Mouse (Mus musculus) lung, adult 2 months (tissue): ENCODE results near the gene Car3.

Experiments used
- CTCF ChIP-seq: fragments of 200-500 bp; IDR thresholded peaks from 2 replicates; pipeline ENCODE4 v1.5.1; 2011; ENCODE audit warnings: mild to moderate bottlenecking, low read length, control low read depth; ENCODE audit not compliant: insufficient read depth
- POLR2A ChIP-seq: fragments of 200-500 bp; IDR thresholded peaks from 2 replicates; pipeline ENCODE4 v1.6.1; 2011; ENCODE audit warnings: low read depth, mild to moderate bottlenecking, control low read depth, low read length, borderline replicate concordance; ENCODE audit errors: extremely low read depth

- TF ChIP-seq CTCF (no peak), POLR2A (no peak)
Observed at GRCm38 (mm10) chr3:14865941-14866340, 2.6 kb downstream of the Car3 start.
